Mouse (Mus musculus): Measurements from ENCODE around the gene Gm45213.

- TF ChIP-seq CTCF (IDR thresholded peaks at IDR 0.05; ENCODE audit: low read depth) (no peak), EP300 (IDR thresholded peaks at IDR 0.05; ENCODE audit: low read depth) (no peak)
Observed at GRCm38 (mm10) chr7:66008892-66009273, 34.5 kb upstream of the Gm45213 start.

Measured in liver, embryonic 14.5 days (tissue).